Comparison of ENCODE assay signal across 9 mouse cellular contexts in the genomic region with DNA sequence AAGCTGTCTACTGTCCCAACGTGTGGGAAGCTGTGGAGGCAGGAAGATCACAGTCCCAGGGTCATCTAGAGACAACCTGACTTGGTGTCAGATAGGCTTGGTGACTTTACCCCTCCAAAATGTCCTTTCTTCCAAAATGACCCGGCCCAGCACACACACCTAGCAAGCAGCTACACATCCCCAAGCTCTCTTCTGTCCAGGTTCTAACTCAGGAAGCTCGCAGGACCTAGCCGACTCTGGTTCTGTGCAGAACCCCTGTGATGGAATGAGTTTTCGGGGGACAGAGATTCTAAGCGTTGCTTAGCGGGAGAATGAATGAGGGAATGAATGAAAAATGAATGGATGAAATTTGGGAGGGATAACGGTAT. TPM values are rescaled to one million over a fixed set of nuclear protein-coding genes. Genes with fewer than 3 reads are reported as not detected.
DNase-seq lines count a peak whose midpoint lies in the region; ATAC-seq and TF ChIP-seq lines count a peak whose summit lies in the region.
"Had no signal": no experiment of that assay in that cellular context is flagged by ENCODE, and none has a peak within 500 bp of the region (broad histone marks: within the 10 kb centered on the region; RNA-seq: fewer than 3 reads in every experiment).

No protein-coding gene starts in this region.

- peaks cover 26% of the 10 kb centered on the region for H3K79me2 ChIP-seq in MEL (ENCODE audit: control insufficient read depth, insufficient read depth, low read length, poor library complexity)

- H3K36me3 ChIP-seq in heart, embryonic 15.5 days: no peaks in the 10 kb centered on the region
- H3K36me3 ChIP-seq in MEL (ENCODE audit: control insufficient read depth in 1 of 2, insufficient read depth in 2 of 2, low read length in 2 of 2): peaks cover 0 to 16% of the 10 kb centered on the region in 2 experiments; a peak in 2 of 4 replicates
- H3K36me3 ChIP-seq in forebrain, postnatal 0 days (ENCODE audit: insufficient read depth): 0 out of 2 replicates have a peak, but pooled peaks cover 3% of the 10 kb centered on the region
- no peaks in the 10 kb centered on the region for H3K36me3 ChIP-seq in midbrain, embryonic 11.5 days (ENCODE audit: control insufficient read depth, insufficient read depth, low read length)

- TF ChIP-seq CTCF in MEL (IDR thresholded peaks at IDR 0.05 in 2 of 3, conservative IDR thresholded peaks at IDR 0.05 in 1 of 3; ENCODE audit: control insufficient read depth in 1 of 3, insufficient read depth in 1 of 3, low read depth in 2 of 3, low read length in 3 of 3, poor library complexity in 1 of 3, severe bottlenecking in 1 of 3): no peak
- TF ChIP-seq CTCF in forebrain, postnatal 0 days (IDR thresholded peaks at IDR 0.05; ENCODE audit: low read depth): no peak

- H3K4me1 ChIP-seq in heart, embryonic 15.5 days (replicated peaks): peaks cover 20% of the 10 kb centered on the region
- H3K4me1 ChIP-seq in MEL (ENCODE audit: control insufficient read depth in 1 of 2, insufficient read depth in 2 of 2, low read length in 2 of 2): peaks cover 0 to 32% of the 10 kb centered on the region in 2 experiments; a peak in 3 of 4 replicates
- H3K4me1 ChIP-seq in forebrain, postnatal 0 days (ENCODE audit: insufficient read depth): 0 out of 2 replicates have a peak, but pooled peaks cover 3% of the 10 kb centered on the region
- peaks cover 6% of the 10 kb centered on the region for H3K4me1 ChIP-seq in midbrain, embryonic 11.5 days (ENCODE audit: control insufficient read depth, insufficient read depth, low read length)

- 17% methylated on average over 8 of the region's 8 CpGs for WGBS in heart, embryonic 15.5 days
- 17% methylated on average over 8 of the region's 8 CpGs for WGBS in forebrain, postnatal 0 days
- WGBS in midbrain, embryonic 11.5 days: 20% methylated on average over 8 of the region's 8 CpGs

- H3K27ac ChIP-seq in heart, embryonic 15.5 days: peak overlapping the region; percentile 93
- H3K27ac ChIP-seq in MEL (ENCODE audit: control insufficient read depth, low read depth, low read length): peak overlapping the region; percentile 51
- peak overlapping the region; percentile 93 for H3K27ac ChIP-seq in forebrain, postnatal 0 days (ENCODE audit: low read depth, low read length)
- no peak overlapping the region; the same call in 1 of the 2 replicates for H3K27ac ChIP-seq in midbrain, embryonic 11.5 days (ENCODE audit: low read depth, low read length)

- no peaks in the 10 kb centered on the region for H3K9me3 ChIP-seq in heart, embryonic 15.5 days (replicated peaks)
- no peaks in the 10 kb centered on the region for H3K9me3 ChIP-seq in MEL (replicated peaks; ENCODE audit: insufficient read depth, low read length)
- H3K9me3 ChIP-seq in forebrain, postnatal 0 days (ENCODE audit: low read length): no peaks in the 10 kb centered on the region
- H3K9me3 ChIP-seq in midbrain, embryonic 11.5 days (ENCODE audit: control insufficient read depth, low read length): no peaks in the 10 kb centered on the region

- no peak for TF ChIP-seq POLR2A in MEL (IDR thresholded peaks at IDR 0.05; ENCODE audit: control insufficient read depth in 1 of 2, insufficient read depth in 1 of 2, low read depth in 1 of 2, low read length in 2 of 2, poor library complexity in 1 of 2)

- peak overlapping the region; percentile 83 for H3K4me3 ChIP-seq in heart, embryonic 15.5 days
- H3K4me3 ChIP-seq in MEL (ENCODE audit: control insufficient read depth in 1 of 2, insufficient read depth in 1 of 2, low read depth in 2 of 2, low read length in 2 of 2): peak overlapping the region; percentile 78 to 80
- H3K4me3 ChIP-seq in forebrain, postnatal 0 days (ENCODE audit: low read depth, low read length): peak overlapping the region; percentile 83
- peak overlapping the region; percentile 95 for H3K4me3 ChIP-seq in midbrain, embryonic 11.5 days (ENCODE audit: low read depth, low read length)

- no peak; the same call in 1 of the 2 replicates for ATAC-seq in heart, embryonic 15.5 days (replicated peaks; ENCODE audit: insufficient number of reproducible peaks, insufficient read depth, low FRiP score, low read depth)
- peak; percentile 40 for ATAC-seq in forebrain, postnatal 0 days
- ATAC-seq in midbrain, embryonic 11.5 days (ENCODE audit: low FRiP score): peak; percentile 25

- TF ChIP-seq RAD21 in MEL (IDR thresholded peaks at IDR 0.05; ENCODE audit: low read depth, low read length): no peak

- no peaks in the 10 kb centered on the region; the same call in 1 of the 2 replicates for H3K27me3 ChIP-seq in heart, embryonic 15.5 days
- no peaks in the 10 kb centered on the region for H3K27me3 ChIP-seq in MEL (ENCODE audit: control insufficient read depth in 1 of 2, insufficient read depth in 2 of 2, low read length in 2 of 2)
- no peaks in the 10 kb centered on the region for H3K27me3 ChIP-seq in forebrain, postnatal 0 days (ENCODE audit: insufficient read depth, low read length)
- H3K27me3 ChIP-seq in midbrain, embryonic 11.5 days (ENCODE audit: control insufficient read depth, insufficient read depth, low read length): no peaks in the 10 kb centered on the region; the same call in 1 of the 2 replicates
- H3K27me3 ChIP-seq: Patski had no signal

- peak overlapping the region; percentile 75 for H3K4me2 ChIP-seq in heart, embryonic 15.5 days
- H3K4me2 ChIP-seq in forebrain, postnatal 0 days (ENCODE audit: low read depth): peak overlapping the region; percentile 90
- peak overlapping the region; percentile 85 for H3K4me2 ChIP-seq in midbrain, embryonic 11.5 days

- DNase-seq in heart, adult 9 months (ENCODE audit: low spot score in 2 of 2): no peak
- no peak for DNase-seq in MEL (ENCODE audit: low read depth, low spot score)
- no peak for DNase-seq in forebrain, postnatal 0 days
- DNase-seq in midbrain, embryonic 11.5 days (ENCODE audit: low spot score, missing footprints): no peak
- DNase-seq in layer of hippocampus, postnatal 14 days (ENCODE audit: low spot score in 2 of 2): no peak
- DNase-seq in thymus, postnatal 14 days: no peak
- no peak for DNase-seq in cerebellum, adult 18-20 months

- no peak for TF ChIP-seq EP300 in MEL (IDR thresholded peaks at IDR 0.05; ENCODE audit: low read depth in 1 of 2, low read length in 2 of 2)

- peak overlapping the region; percentile 84 for H3K9ac ChIP-seq in heart, embryonic 15.5 days
- peak overlapping the region; percentile 92 for H3K9ac ChIP-seq in MEL (ENCODE audit: control insufficient read depth, low read depth, low read length, poor library complexity, severe bottlenecking)
- peak overlapping the region; percentile 84 for H3K9ac ChIP-seq in forebrain, postnatal 0 days
- H3K9ac ChIP-seq in midbrain, embryonic 11.5 days (ENCODE audit: low read length): peak overlapping the region; percentile 91

RNA-seq across cellular contexts. Expression of a gene that starts 0.3 kb away (rescaled TPM):
- 30.3 and 41.6 TPM in 2 replicates for polyA plus RNA-seq in heart, embryonic 15.5 days (2015; fragmentation: Nextera tagmentation; extraction: Ambion mirVana)
- 41.0 and 53.3 TPM in 2 replicates for total RNA-seq in MEL (2012; rRNA removed)
- polyA plus RNA-seq in MEL (2012; ENCODE audit: insufficient read depth in 1 of 2, insufficient read length in 2 of 2, low read depth in 1 of 2, low replicate concordance in 2 of 2, missing spikeins in 1 of 2): 10 to 100 TPM in 1 of 2 experiments, not detected in 1; 51.0 TPM
- 57.2 and 68.1 TPM in 2 replicates for total RNA-seq in forebrain, postnatal 0 days (2014; rRNA removed)
- polyA plus RNA-seq in forebrain, postnatal 0 days (2015; fragmentation: Nextera tagmentation; extraction: Ambion mirVana): 52.7 and 63.9 TPM in 2 replicates
- polyA plus RNA-seq in midbrain, embryonic 11.5 days (2014; fragmentation: Nextera tagmentation; extraction: Ambion mirVana): 31.2 and 35.4 TPM in 2 replicates
- 10 to 100 TPM; 73.2 to 77.0 TPM for total RNA-seq in layer of hippocampus, postnatal 14 days (2021)

RNA-seq across cellular contexts. Expression of a gene that starts 8.2 kb away (rescaled TPM):
- 2,542 and 2,612 TPM in 2 replicates for polyA plus RNA-seq in heart, embryonic 15.5 days (2015; fragmentation: Nextera tagmentation; extraction: Ambion mirVana)
- total RNA-seq in MEL (2012; rRNA removed): 4,999 and 5,671 TPM in 2 replicates
- 1,000 to 10,000 TPM in 1 of 2 experiments, not detected in 1; 5,399 TPM for polyA plus RNA-seq in MEL (2012; ENCODE audit: insufficient read depth in 1 of 2, insufficient read length in 2 of 2, low read depth in 1 of 2, low replicate concordance in 2 of 2, missing spikeins in 1 of 2)
- total RNA-seq in forebrain, postnatal 0 days (2014; rRNA removed): 1,945 and 2,194 TPM in 2 replicates
- 2,793 and 3,853 TPM in 2 replicates for polyA plus RNA-seq in forebrain, postnatal 0 days (2015; fragmentation: Nextera tagmentation; extraction: Ambion mirVana)
- polyA plus RNA-seq in midbrain, embryonic 11.5 days (2014; fragmentation: Nextera tagmentation; extraction: Ambion mirVana): 2,833 and 3,086 TPM in 2 replicates
- 100 to 1,000 TPM; 673 to 736 TPM for total RNA-seq in layer of hippocampus, postnatal 14 days (2021)

RNA-seq across cellular contexts. Expression of a gene that starts 12.9 kb away (rescaled TPM):
- 0.09 and 0.36 TPM in 2 replicates for polyA plus RNA-seq in heart, embryonic 15.5 days (2015; fragmentation: Nextera tagmentation; extraction: Ambion mirVana)
- total RNA-seq in MEL (2012; rRNA removed): 0.12 and 0.13 TPM in 2 replicates
- polyA plus RNA-seq in MEL (2012; ENCODE audit: insufficient read depth in 1 of 2, insufficient read length in 2 of 2, low read depth in 1 of 2, low replicate concordance in 2 of 2, missing spikeins in 1 of 2): under 1 TPM in 1 of 2 experiments, not detected in 1; 0.36 TPM
- 1.5 and 2.2 TPM in 2 replicates for total RNA-seq in forebrain, postnatal 0 days (2014; rRNA removed)
- polyA plus RNA-seq in forebrain, postnatal 0 days (2015; fragmentation: Nextera tagmentation; extraction: Ambion mirVana): 2.4 and 3.6 TPM in 2 replicates
- polyA plus RNA-seq in midbrain, embryonic 11.5 days (2014; fragmentation: Nextera tagmentation; extraction: Ambion mirVana): 0.61 and 0.77 TPM in 2 replicates
- 1 to 10 TPM; 7.3 to 8.3 TPM for total RNA-seq in layer of hippocampus, postnatal 14 days (2021)

RNA-seq across cellular contexts. Expression of a gene that starts 31.7 kb away (rescaled TPM):
- 79.7 and 84.1 TPM in 2 replicates for polyA plus RNA-seq in heart, embryonic 15.5 days (2015; fragmentation: Nextera tagmentation; extraction: Ambion mirVana)
- total RNA-seq in MEL (2012; rRNA removed): 47.5 and 47.6 TPM in 2 replicates
- polyA plus RNA-seq in MEL (2012; ENCODE audit: insufficient read depth in 1 of 2, insufficient read length in 2 of 2, low read depth in 1 of 2, low replicate concordance in 2 of 2, missing spikeins in 1 of 2): 10 to 100 TPM in 1 of 2 experiments, not detected in 1; 87.1 TPM
- 34.7 and 59.9 TPM in 2 replicates for total RNA-seq in forebrain, postnatal 0 days (2014; rRNA removed)
- 161 and 175 TPM in 2 replicates for polyA plus RNA-seq in forebrain, postnatal 0 days (2015; fragmentation: Nextera tagmentation; extraction: Ambion mirVana)
- polyA plus RNA-seq in midbrain, embryonic 11.5 days (2014; fragmentation: Nextera tagmentation; extraction: Ambion mirVana): 161 and 166 TPM in 2 replicates
- total RNA-seq in layer of hippocampus, postnatal 14 days (2021): 10 to 100 TPM; 84.5 to 92.7 TPM

RNA-seq across cellular contexts. Expression of a gene that starts 42.4 kb away (rescaled TPM):
- polyA plus RNA-seq in heart, embryonic 15.5 days (2015; fragmentation: Nextera tagmentation; extraction: Ambion mirVana): 2.8 and 3.8 TPM in 2 replicates
- total RNA-seq in MEL (2012; rRNA removed): 7.3 and 8.9 TPM in 2 replicates
- 10 to 100 TPM in 1 of 2 experiments, not detected in 1; 10.7 TPM for polyA plus RNA-seq in MEL (2012; ENCODE audit: insufficient read depth in 1 of 2, insufficient read length in 2 of 2, low read depth in 1 of 2, low replicate concordance in 2 of 2, missing spikeins in 1 of 2)
- total RNA-seq in forebrain, postnatal 0 days (2014; rRNA removed): 20.5 and 31.5 TPM in 2 replicates
- polyA plus RNA-seq in forebrain, postnatal 0 days (2015; fragmentation: Nextera tagmentation; extraction: Ambion mirVana): 9.4 and 9.8 TPM in 2 replicates
- 10.9 and 12.4 TPM in 2 replicates for polyA plus RNA-seq in midbrain, embryonic 11.5 days (2014; fragmentation: Nextera tagmentation; extraction: Ambion mirVana)
- total RNA-seq in layer of hippocampus, postnatal 14 days (2021): 10 to 100 TPM; 22.0 to 22.8 TPM
